Mouse (Mus musculus) forebrain, postnatal 0 days (tissue): ENCODE measurements around the gene Ipo7. TPM values are rescaled to one million over a fixed set of nuclear protein-coding genes. Genes with fewer than 3 reads are reported as not detected.

Experiments used
- ATAC-seq: fragments of 200-750 bp; cut with Nextera tagmentation; 2 replicates; pipeline ENCODE4 v1.8.0; 2017; ENCODE audit warnings: mild to moderate bottlenecking, moderate library complexity
- DNase-seq: peaks from one replicate; pipeline ENCODE4 v3.0.0-alpha.2; 2015
- H3K27ac ChIP-seq: fragments of 300-500 bp; sonication (generic); 2 replicates; pipeline ENCODE4 v1.5.1; 2014; ENCODE audit warnings: low read depth, mild to moderate bottlenecking, antibody characterized with exemption, low read length, moderate library complexity, mixed read lengths
- H3K27me3 ChIP-seq: fragments of 300-500 bp; sonication (generic); 2 replicates; pipeline ENCODE4 v1.6.1; 2014; ENCODE audit warnings: mild to moderate bottlenecking, low read length, mixed read lengths; ENCODE audit not compliant: insufficient read depth
- H3K36me3 ChIP-seq: fragments of 300-500 bp; sonication (generic); 2 replicates; pipeline ENCODE4 v1.6.1; 2014; ENCODE audit warnings: mild to moderate bottlenecking, moderate library complexity; ENCODE audit not compliant: insufficient read depth
- H3K4me1 ChIP-seq: fragments of 300-500 bp; sonication (generic); 2 replicates; pipeline ENCODE4 v1.6.1; 2014; ENCODE audit warnings: antibody characterized with exemption; ENCODE audit not compliant: insufficient read depth
- H3K4me2 ChIP-seq: fragments of 300-500 bp; sonication (generic); 2 replicates; pipeline ENCODE4 v1.6.1; 2014; ENCODE audit warnings: low read depth, mild to moderate bottlenecking, moderate library complexity
- H3K4me3 ChIP-seq: fragments of 300-500 bp; sonication (generic); 2 replicates; pipeline ENCODE4 v1.5.1; 2014; ENCODE audit warnings: low read depth, low read length, mixed read lengths
- H3K9ac ChIP-seq: fragments of 300-500 bp; sonication (generic); 2 replicates; pipeline ENCODE4 v1.6.1; 2014; ENCODE audit warnings: mild to moderate bottlenecking
- H3K9me3 ChIP-seq: fragments of 300-500 bp; sonication (generic); 2 replicates; pipeline ENCODE4 v1.6.1; 2016; ENCODE audit warnings: low read length
- CTCF ChIP-seq: sonication (generic); IDR thresholded peaks from 2 replicates; pipeline ENCODE4 v1.5.1; 2016; ENCODE audit warnings: antibody characterized with exemption, control low read depth, low read depth
- WGBS: fragments of 180-500 bp; shearing (Covaris S2); extraction: QIAGEN DNeasy Blood & Tissue Kit; methylation state at CpG from one replicate; pipeline ENCODE4 v1.1.7; 2014; 5-methylcytosine and 5-hydroxymethylcytosine counted together
- polyA plus RNA-seq: library from polyadenylated mRNA; unstranded; fragments of >200 nt; fragmentation: Nextera tagmentation; extraction: Ambion mirVana; gene quantifications from 2 replicates; pipeline ENCODE4 v1.2.1, GENCODE M21; 2015
- total RNA-seq: library from RNA; depleted of rRNA; stranded (reverse); fragments of >200 nt; gene quantifications from 2 replicates; pipeline ENCODE4 v1.2.3, GENCODE M21; 2014; rRNA removed

Gene Ipo7
- total and polyA plus RNA-seq, 2 experiments from 2014 or later, result 26.5 to 97.9 TPM

GRCm38 (mm10) chr7:110105041-110105440, 87.0 kb downstream of the Ipo7 start:
- 84% methylated on average over 5 of the region's 5 CpGs for WGBS
- DNase-seq (no peak), ATAC-seq (no peak)
- Histone ChIP-seq H3K4me3 (no peak overlapping the region), H3K27me3 (no peaks in the 10 kb centered on the region), H3K36me3 (no peaks in the 10 kb centered on the region), H3K27ac (no peak overlapping the region), H3K9me3 (no peaks in the 10 kb centered on the region), H3K4me1 (peaks cover 4% of the 10 kb centered on the region; the same call in 1 of the 2 replicates), H3K4me2 (no peak overlapping the region), H3K9ac (no peak overlapping the region)
- no peak for TF ChIP-seq CTCF

Other genes with a start within 250 kb of the Ipo7 start
- 23.6 and 43.4 TPM in 2 replicates for gene Nrip3, start 236.2 kb upstream of the Ipo7 start, total RNA-seq
- gene Nrip3, start 236.2 kb upstream of the Ipo7 start, polyA plus RNA-seq, result 14.8 and 21.9 TPM in 2 replicates
- gene Scube2, start 152.6 kb upstream of the Ipo7 start, total RNA-seq, result 1.8 TPM in 2 replicates
- gene Scube2, start 152.6 kb upstream of the Ipo7 start, polyA plus RNA-seq, result 0.78 and 1.6 TPM in 2 replicates
- 144 and 156 TPM in 2 replicates for gene Dennd5a, start 57.8 kb upstream of the Ipo7 start, total RNA-seq
- 24.0 and 28.0 TPM in 2 replicates for gene Dennd5a, start 57.8 kb upstream of the Ipo7 start, polyA plus RNA-seq
- 48.6 and 63.2 TPM in 2 replicates for gene Tmem41b, start 31.3 kb upstream of the Ipo7 start, total RNA-seq
- 38.6 and 46.4 TPM in 2 replicates for gene Tmem41b, start 31.3 kb upstream of the Ipo7 start, polyA plus RNA-seq
- gene Zfp143, start 42.9 kb downstream of the Ipo7 start, total RNA-seq, result 12.1 and 12.2 TPM in 2 replicates
- gene Zfp143, start 42.9 kb downstream of the Ipo7 start, polyA plus RNA-seq, result 5.7 and 6.7 TPM in 2 replicates
- gene Wee1, start 103.8 kb downstream of the Ipo7 start, total RNA-seq, result 3.1 and 5.8 TPM in 2 replicates
- gene Wee1, start 103.8 kb downstream of the Ipo7 start, polyA plus RNA-seq, result 3.3 and 4.4 TPM in 2 replicates
- 10.1 and 12.2 TPM in 2 replicates for gene Swap70, start 203.4 kb downstream of the Ipo7 start, total RNA-seq
- 5.8 and 7.1 TPM in 2 replicates for gene Swap70, start 203.4 kb downstream of the Ipo7 start, polyA plus RNA-seq